Mouse (Mus musculus) adrenal gland, adult 2 months (tissue): ENCODE data around the gene Foxi1. TPM values are rescaled to one million over a fixed set of nuclear protein-coding genes. Genes with fewer than 3 reads are reported as not detected.

Experiments
- DNase-seq: peaks from one replicate; pipeline ENCODE4 v3.0.0; 2021
- polyA plus RNA-seq: library from polyadenylated mRNA; depleted of rRNA; stranded (reverse); fragments of >200 nt; gene quantifications from 2 replicates; pipeline ENCODE4 v1.2.3, GENCODE M21; 2012; rRNA removed
- total RNA-seq, 2 experiments: library from RNA; stranded (reverse); gene quantifications; 2 replicates each; pipeline ENCODE4 v1.2.3; 2021

Gene Foxi1
- total and polyA plus RNA-seq, 3 experiments = not detected

DNA sequence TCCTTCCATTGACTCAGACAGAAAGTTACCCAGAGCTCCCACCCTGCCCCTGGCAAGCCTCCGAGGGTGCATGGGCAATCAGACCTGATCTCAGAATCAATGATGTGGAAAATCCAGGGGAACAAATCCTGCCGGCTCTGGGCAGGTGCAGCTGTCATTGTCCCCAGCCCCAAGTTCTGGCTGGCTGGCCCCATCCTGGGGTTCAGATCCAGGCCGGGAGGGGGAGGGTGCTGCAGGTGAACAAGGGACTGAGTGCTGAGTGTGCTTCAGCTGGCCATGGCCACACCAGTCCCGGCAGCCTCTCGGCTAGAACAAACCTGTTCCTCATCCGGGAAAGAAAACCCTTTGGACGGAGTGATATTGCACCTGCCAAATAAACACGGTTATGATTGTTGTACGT, 49.0 kb downstream of the Foxi1 start:
- DNase-seq = no peak

DNA sequence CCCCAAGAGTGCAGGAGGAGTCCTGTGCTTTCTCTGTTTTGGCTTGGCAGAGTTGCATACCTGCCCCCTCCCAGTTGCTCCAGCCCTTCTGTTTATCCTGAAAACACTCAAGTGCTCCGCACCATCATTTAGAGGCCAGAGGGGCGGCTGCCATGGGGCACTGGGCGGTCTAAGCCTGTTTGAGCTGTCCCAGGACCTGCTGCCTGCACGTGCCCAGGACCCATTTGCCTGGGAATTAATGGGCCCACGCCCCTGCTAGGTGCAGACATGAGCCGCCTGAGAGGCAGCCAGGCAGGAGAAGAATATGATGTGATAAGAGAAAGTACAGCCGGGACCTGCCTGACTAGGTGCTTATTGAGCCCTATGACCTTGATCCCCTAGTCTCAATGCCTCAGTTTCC, 52.7 kb downstream of the Foxi1 start:
- DNase-seq = no peak

Other genes starting within 250 kb of the Foxi1 start
- gene Kcnmb1, start 245.1 kb downstream of the Foxi1 start, total RNA-seq = under 1 TPM; 0.12 to 0.21 TPM
- 0.17 and 0.27 TPM in 2 replicates for gene Kcnmb1, start 245.1 kb downstream of the Foxi1 start, polyA plus RNA-seq
- 1 to 10 TPM; 2.9 to 3.7 TPM for gene Kcnip1, start 214.9 kb downstream of the Foxi1 start, total RNA-seq
- 0.48 and 1.9 TPM in 2 replicates for gene Kcnip1, start 214.9 kb downstream of the Foxi1 start, polyA plus RNA-seq
- gene Lcp2, start 161.2 kb downstream of the Foxi1 start, total RNA-seq = 1 to 10 TPM; 2.9 to 5.6 TPM
- 1.3 and 1.4 TPM in 2 replicates for gene Lcp2, start 161.2 kb downstream of the Foxi1 start, polyA plus RNA-seq
- gene 4930469K13Rik, start 109.5 kb downstream of the Foxi1 start, total RNA-seq = not detected
- not detected in 2 replicates for gene 4930469K13Rik, start 109.5 kb downstream of the Foxi1 start, polyA plus RNA-seq
- gene Fam196b, start 106.7 kb upstream of the Foxi1 start, total RNA-seq = under 1 TPM in 1 of 2 experiments, not detected in 1; 0.17 TPM
- gene Fam196b, start 106.7 kb upstream of the Foxi1 start, polyA plus RNA-seq = 0.02 and 0.04 TPM in 2 replicates